8 mouse cellular contexts compared by ENCODE assay signal in genomic region chr10:121770624-121771577, GRCm38 (mm10). TPM values are rescaled to one million over a fixed set of nuclear protein-coding genes. Genes with fewer than 3 reads are reported as not detected.
DNase-seq lines count a peak whose midpoint lies in the region; ATAC-seq lines count a peak whose summit lies in the region.

No protein-coding gene starts in this region.

- H3K4me1 ChIP-seq in forebrain, embryonic 15.5 days: no peaks in the 10 kb centered on the region

- H3K36me3 ChIP-seq in forebrain, embryonic 15.5 days: no peaks in the 10 kb centered on the region

- H3K27ac ChIP-seq in forebrain, embryonic 15.5 days (replicated peaks): no peak overlapping the region

- no peaks in the 10 kb centered on the region for H3K27me3 ChIP-seq in forebrain, embryonic 15.5 days

- no peak for DNase-seq in frontal cortex, postnatal 14 days (ENCODE audit: low spot score in 2 of 2)
- peak; percentile 60 for DNase-seq in ZHBTc4 (ENCODE audit: low read depth, low spot score)
- DNase-seq in kidney, adult 9 months: peak; percentile 28
- peak; percentile 46 for DNase-seq in lung, postnatal 14 days
- peak; percentile 22 to 24 for DNase-seq in thymus, postnatal 36 days
- DNase-seq in left cerebral cortex, postnatal 4 days: no peak

- no peaks in the 10 kb centered on the region for H3K9me3 ChIP-seq in forebrain, embryonic 15.5 days

- intact Hi-C loops in left cerebral cortex, postnatal 4 days (cut with DNase I): no loop called here

- peak; percentile 62 for ATAC-seq in frontal cortex, adult (ENCODE audit: low TSS enrichment)
- ATAC-seq in forebrain, embryonic 15.5 days (replicated peaks): 0 out of 2 replicates have a peak, but pooled peaks have one; percentile 23

- H3K4me3 ChIP-seq in forebrain, embryonic 15.5 days: no peak overlapping the region

- H3K4me2 ChIP-seq in forebrain, embryonic 15.5 days (replicated peaks): no peak overlapping the region; the same call in 1 of the 2 replicates

- WGBS in forebrain, embryonic 15.5 days: 49% methylated on average over 20 of the region's 20 CpGs

- H3K9ac ChIP-seq in forebrain, embryonic 15.5 days (replicated peaks): no peak overlapping the region

RNA-seq across cellular contexts. Expression of gene BC048403, which starts 31.2 kb away (rescaled TPM):
- polyA plus RNA-seq in forebrain, embryonic 15.5 days (2015; fragmentation: Nextera tagmentation; extraction: Ambion mirVana): 2.5 and 3.2 TPM in 2 replicates
- 1 to 10 TPM; 6.3 to 6.5 TPM for total RNA-seq in left cerebral cortex, postnatal 4 days (2021)

Comparison
In these comparisons a context has a peak if more than half of its experiments do, and no peak if none do; other contexts are left out.
1. DNase-seq: peak in ZHBTc4 (single experiment), kidney, adult 9 months (single experiment), lung, postnatal 14 days (single experiment) and thymus, postnatal 36 days (2 of 2); none in frontal cortex, postnatal 14 days (0 of 2) and left cerebral cortex, postnatal 4 days (single experiment).